Comparison of ENCODE assay signal across 8 mouse cellular contexts in the genomic region with DNA sequence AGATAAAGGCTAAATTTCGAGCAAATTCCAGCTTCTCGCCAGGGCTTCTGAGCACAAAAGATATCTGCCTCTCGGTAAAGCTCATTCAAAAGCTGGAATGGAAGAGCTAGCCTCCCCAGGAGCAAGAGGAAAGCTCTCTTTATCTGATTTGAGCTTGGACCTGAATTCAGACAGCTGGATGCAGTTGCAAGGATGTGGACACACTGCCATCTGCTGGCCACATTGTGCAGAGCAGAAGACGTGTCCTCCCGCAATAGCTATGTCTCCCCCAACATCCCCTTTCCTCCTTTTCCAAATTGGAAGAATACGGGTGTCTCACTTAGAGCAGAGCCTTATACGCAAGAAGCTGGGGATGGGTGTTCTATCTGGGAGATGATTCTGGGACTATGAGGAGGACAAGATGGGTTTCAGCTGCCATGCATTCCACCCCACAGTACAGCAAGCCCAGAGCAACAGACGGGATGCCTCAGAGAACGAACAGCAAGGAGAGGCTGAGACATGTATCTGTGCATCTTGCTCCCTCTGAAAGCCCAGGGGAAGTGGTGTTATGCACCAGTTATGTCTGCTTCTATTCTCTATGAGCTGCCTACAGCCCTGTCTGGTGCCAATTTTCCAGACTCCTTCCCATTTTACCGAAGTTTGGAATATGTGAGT. TPM values are rescaled to one million over a fixed set of nuclear protein-coding genes. Genes with fewer than 3 reads are reported as not detected.
DNase-seq lines count a peak whose midpoint lies in the region; ATAC-seq and TF ChIP-seq lines count a peak whose summit lies in the region.

No protein-coding gene starts in this region.

- no peaks in the 10 kb centered on the region for H3K9me3 ChIP-seq in hindbrain, embryonic 11.5 days (ENCODE audit: control insufficient read depth, low read length)
- no peaks in the 10 kb centered on the region; the same call in 1 of the 2 replicates for H3K9me3 ChIP-seq in hindbrain, embryonic 12.5 days (replicated peaks)
- no peaks in the 10 kb centered on the region for H3K9me3 ChIP-seq in limb, embryonic 11.5 days (ENCODE audit: control insufficient read depth, low read length)
- peaks cover 10% of the 10 kb centered on the region; the same call in 1 of the 2 replicates for H3K9me3 ChIP-seq in neural tube, embryonic 13.5 days

- H3K9ac ChIP-seq in hindbrain, embryonic 11.5 days (ENCODE audit: low read depth, low read length) = no peak overlapping the region
- H3K9ac ChIP-seq in hindbrain, embryonic 12.5 days = no peak overlapping the region
- no peak overlapping the region for H3K9ac ChIP-seq in limb, embryonic 11.5 days (ENCODE audit: low read length)
- no peak overlapping the region for H3K9ac ChIP-seq in neural tube, embryonic 13.5 days

- intact Hi-C loops in gastrocnemius, adult 2 months (cut with DNase I) = no loop called here

- no peak overlapping the region for H3K27ac ChIP-seq in hindbrain, embryonic 11.5 days (ENCODE audit: low read depth, low read length)
- H3K27ac ChIP-seq in hindbrain, embryonic 12.5 days = no peak overlapping the region
- H3K27ac ChIP-seq in gastrocnemius, adult 2 months = no peak overlapping the region
- no peak overlapping the region for H3K27ac ChIP-seq in limb, embryonic 11.5 days (replicated peaks; ENCODE audit: low read depth, low read length)
- no peak overlapping the region for H3K27ac ChIP-seq in neural tube, embryonic 13.5 days (replicated peaks)

- no peak overlapping the region for H3K4me3 ChIP-seq in hindbrain, embryonic 11.5 days (ENCODE audit: low read depth, low read length)
- no peak overlapping the region for H3K4me3 ChIP-seq in hindbrain, embryonic 12.5 days
- H3K4me3 ChIP-seq in gastrocnemius, adult 2 months = no peak overlapping the region
- no peak overlapping the region for H3K4me3 ChIP-seq in limb, embryonic 11.5 days (ENCODE audit: low read depth, low read length)
- H3K4me3 ChIP-seq in neural tube, embryonic 13.5 days = no peak overlapping the region

- H3K4me1 ChIP-seq in hindbrain, embryonic 11.5 days (replicated peaks; ENCODE audit: control insufficient read depth, insufficient read depth, low read length) = no peaks in the 10 kb centered on the region
- peaks cover 5% of the 10 kb centered on the region; the same call in 1 of the 2 replicates for H3K4me1 ChIP-seq in hindbrain, embryonic 12.5 days
- no peaks in the 10 kb centered on the region for H3K4me1 ChIP-seq in limb, embryonic 11.5 days (ENCODE audit: control insufficient read depth, insufficient read depth, low read length)
- H3K4me1 ChIP-seq in neural tube, embryonic 13.5 days (replicated peaks) = peaks cover 9% of the 10 kb centered on the region

- H3K27me3 ChIP-seq in hindbrain, embryonic 11.5 days (ENCODE audit: control insufficient read depth, insufficient read depth, low read length) = no peaks in the 10 kb centered on the region
- no peaks in the 10 kb centered on the region for H3K27me3 ChIP-seq in hindbrain, embryonic 12.5 days
- H3K27me3 ChIP-seq in limb, embryonic 11.5 days (ENCODE audit: control insufficient read depth, insufficient read depth, low read length) = no peaks in the 10 kb centered on the region
- no peaks in the 10 kb centered on the region for H3K27me3 ChIP-seq in neural tube, embryonic 13.5 days

- no peak for ATAC-seq in hindbrain, embryonic 11.5 days (ENCODE audit: low FRiP score)
- ATAC-seq in hindbrain, embryonic 12.5 days (ENCODE audit: low FRiP score) = no peak
- ATAC-seq in limb, embryonic 11.5 days (ENCODE audit: insufficient number of reproducible peaks, low FRiP score, low TSS enrichment, low read depth) = no peak
- 0 out of 2 replicates have a peak, but pooled peaks have one; percentile 53 for ATAC-seq in neural tube, embryonic 13.5 days (ENCODE audit: low read depth)

- 33% methylated on average over 10 of the region's 10 CpGs for WGBS in hindbrain, embryonic 11.5 days
- 34% methylated on average over 10 of the region's 10 CpGs for WGBS in hindbrain, embryonic 12.5 days
- WGBS in limb, embryonic 11.5 days = 34% methylated on average over 10 of the region's 10 CpGs
- WGBS in neural tube, embryonic 13.5 days = 33% methylated on average over 10 of the region's 10 CpGs

- TF ChIP-seq CTCF in gastrocnemius, adult 2 months (IDR thresholded peaks at IDR 0.05) = peak; percentile 94

- H3K36me3 ChIP-seq in hindbrain, embryonic 11.5 days (ENCODE audit: control insufficient read depth, insufficient read depth, low read length) = no peaks in the 10 kb centered on the region
- no peaks in the 10 kb centered on the region for H3K36me3 ChIP-seq in hindbrain, embryonic 12.5 days
- no peaks in the 10 kb centered on the region for H3K36me3 ChIP-seq in limb, embryonic 11.5 days (ENCODE audit: control insufficient read depth, insufficient read depth, low read length)
- no peaks in the 10 kb centered on the region for H3K36me3 ChIP-seq in neural tube, embryonic 13.5 days

- no peak overlapping the region for H3K4me2 ChIP-seq in hindbrain, embryonic 11.5 days (replicated peaks; ENCODE audit: low read depth, low read length)
- H3K4me2 ChIP-seq in hindbrain, embryonic 12.5 days (replicated peaks) = no peak overlapping the region
- no peak overlapping the region for H3K4me2 ChIP-seq in limb, embryonic 11.5 days (ENCODE audit: low read depth, severe bottlenecking)
- no peak overlapping the region for H3K4me2 ChIP-seq in neural tube, embryonic 13.5 days

- peak; percentile 86 for DNase-seq in hindbrain, embryonic 11.5 days (ENCODE audit: low spot score)
- peak; percentile 89 to 92 for DNase-seq in cerebellum, postnatal 10 days
- DNase-seq in gastrocnemius, adult 2 months = peak; percentile 74
- DNase-seq in kidney, adult 9 months = peak; percentile 67
- peak; percentile 86 for DNase-seq in limb, embryonic 11.5 days (ENCODE audit: low spot score)
- peak; percentile 62 for DNase-seq in telencephalon, adult 2 months (ENCODE audit: low read depth, low spot score)

RNA-seq across cellular contexts. Expression of a gene that starts 16.3 kb away (rescaled TPM):
- 0.19 and 0.21 TPM in 2 replicates for polyA plus RNA-seq in hindbrain, embryonic 11.5 days (2014; fragmentation: Nextera tagmentation; extraction: Ambion mirVana)
- polyA plus RNA-seq in hindbrain, embryonic 12.5 days (2016; fragmentation: Nextera tagmentation; extraction: Ambion mirVana) = 0.07 and 0.37 TPM in 2 replicates
- total RNA-seq in gastrocnemius, adult 2 months (2021) = not detected
- polyA plus RNA-seq in limb, embryonic 11.5 days (2014; fragmentation: Nextera tagmentation; extraction: Ambion mirVana) = not detected in 2 replicates
- polyA plus RNA-seq in neural tube, embryonic 13.5 days (2015; fragmentation: Nextera tagmentation; extraction: Ambion mirVana) = 0.22 and 0.51 TPM in 2 replicates

RNA-seq across cellular contexts. Expression of a gene that starts 45.0 kb away (rescaled TPM):
- polyA plus RNA-seq in hindbrain, embryonic 11.5 days (2014; fragmentation: Nextera tagmentation; extraction: Ambion mirVana) = 3.9 and 4.9 TPM in 2 replicates
- 5.1 and 5.6 TPM in 2 replicates for polyA plus RNA-seq in hindbrain, embryonic 12.5 days (2016; fragmentation: Nextera tagmentation; extraction: Ambion mirVana)
- total RNA-seq in gastrocnemius, adult 2 months (2021) = 1 to 10 TPM in 1 of 2 experiments, under 1 TPM in 1; 0.61 to 2.8 TPM
- 1.2 and 2.1 TPM in 2 replicates for polyA plus RNA-seq in limb, embryonic 11.5 days (2014; fragmentation: Nextera tagmentation; extraction: Ambion mirVana)
- 4.9 and 5.1 TPM in 2 replicates for polyA plus RNA-seq in neural tube, embryonic 13.5 days (2015; fragmentation: Nextera tagmentation; extraction: Ambion mirVana)

RNA-seq across cellular contexts. Expression of a gene that starts 57.8 kb away (rescaled TPM):
- 32.7 and 32.8 TPM in 2 replicates for polyA plus RNA-seq in hindbrain, embryonic 11.5 days (2014; fragmentation: Nextera tagmentation; extraction: Ambion mirVana)
- 34.1 and 38.9 TPM in 2 replicates for polyA plus RNA-seq in hindbrain, embryonic 12.5 days (2016; fragmentation: Nextera tagmentation; extraction: Ambion mirVana)
- 10 to 100 TPM; 19.4 to 25.9 TPM for total RNA-seq in gastrocnemius, adult 2 months (2021)
- 26.4 and 31.3 TPM in 2 replicates for polyA plus RNA-seq in limb, embryonic 11.5 days (2014; fragmentation: Nextera tagmentation; extraction: Ambion mirVana)
- polyA plus RNA-seq in neural tube, embryonic 13.5 days (2015; fragmentation: Nextera tagmentation; extraction: Ambion mirVana) = 27.7 and 29.6 TPM in 2 replicates
